Mouse (Mus musculus) ES-E14 (cell line): ENCODE measurements around the gene Lpcat3.

Experiments
- CHD2 ChIP-seq: IDR thresholded peaks from 2 replicates; pipeline ENCODE4 v1.6.1; 2014; ENCODE audit warnings: mild to moderate bottlenecking, low read depth, low read length, inconsistent platforms
- MAFK ChIP-seq: IDR thresholded peaks from 2 replicates; pipeline ENCODE4 v1.6.1; 2014; ENCODE audit warnings: mild to moderate bottlenecking, low read depth, low read length, inconsistent platforms; ENCODE audit not compliant: insufficient read depth
- ZC3H11A ChIP-seq: IDR thresholded peaks from 2 replicates; pipeline ENCODE4 v1.6.1; 2012; ENCODE audit warnings: low read depth, mild to moderate bottlenecking, inconsistent platforms, low read length, borderline replicate concordance
- ZNF384 ChIP-seq: IDR thresholded peaks from 2 replicates; pipeline ENCODE4 v1.6.1; 2012; ENCODE audit warnings: low read depth, low read length, inconsistent platforms

GRCm38 (mm10) chr6:124737040-124737439, 74.2 kb downstream of the Lpcat3 start:
- TF ChIP-seq CHD2 (no peak), ZC3H11A (no peak), MAFK (no peak), ZNF384 (no peak)
